Mouse (Mus musculus) MEL (cell line): ENCODE data around the gene Gm28042. TPM values are rescaled to one million over a fixed set of nuclear protein-coding genes. Genes with fewer than 3 reads are reported as not detected.

Experiments used
- DNase-seq: peaks from one replicate; pipeline ENCODE4 v3.0.0; 2011; ENCODE audit warnings: low read depth, low spot score
- H3K27ac ChIP-seq: 2 replicates; pipeline ENCODE4 v1.5.1; 2012; ENCODE audit warnings: low read depth, mild to moderate bottlenecking, control low read depth, low read length, moderate library complexity; ENCODE audit not compliant: control insufficient read depth
- H3K27me3 ChIP-seq, 2 experiments: fragments of 150-350 bp in 1 of 2; sonication (generic) in 1 of 2; 2 replicates each; pipeline ENCODE4 v1.6.1; 2012; ENCODE audit warnings: low read length in 2 of 2, mild to moderate bottlenecking in 2 of 2, improper control_type of control experiment in 1 of 2, moderate library complexity in 1 of 2; ENCODE audit not compliant: insufficient read depth in 2 of 2, control insufficient read depth in 1 of 2
- H3K36me3 ChIP-seq, 2 experiments: 2 replicates each; pipeline ENCODE4 v1.6.1; 2012 to 2014; ENCODE audit warnings: low read length in 2 of 2, improper control_type of control experiment in 1 of 2, inconsistent platforms in 1 of 2, mild to moderate bottlenecking in 1 of 2; ENCODE audit not compliant: insufficient read depth in 2 of 2, control insufficient read depth in 1 of 2
- H3K4me1 ChIP-seq, 2 experiments: fragments of 150-350 bp in 1 of 2; sonication (generic) in 1 of 2; 2 replicates each; pipeline ENCODE4 v1.6.1; 2012; ENCODE audit warnings: low read length in 2 of 2, improper control_type of control experiment in 1 of 2, mild to moderate bottlenecking in 1 of 2; ENCODE audit not compliant: insufficient read depth in 2 of 2, control insufficient read depth in 1 of 2
- H3K4me3 ChIP-seq, 2 experiments: fragments of 150-350 bp in 1 of 2; sonication (generic) in 1 of 2; 2 replicates each; pipeline ENCODE4 v1.5.1; 2012; ENCODE audit warnings: low read depth in 2 of 2, low read length in 2 of 2, mild to moderate bottlenecking in 2 of 2, moderate library complexity in 2 of 2, control low read depth in 1 of 2, improper control_type of control experiment in 1 of 2; ENCODE audit not compliant: control insufficient read depth in 1 of 2, insufficient read depth in 1 of 2
- H3K79me2 ChIP-seq: 2 replicates; pipeline ENCODE4 v1.6.1; 2012; ENCODE audit warnings: mild to moderate bottlenecking, low read length, moderate library complexity; ENCODE audit not compliant: control insufficient read depth, poor library complexity, insufficient read depth
- H3K9ac ChIP-seq: 2 replicates; pipeline ENCODE4 v1.6.1; 2012; ENCODE audit warnings: low read depth, mild to moderate bottlenecking, control low read depth, low read length, moderate library complexity; ENCODE audit not compliant: control insufficient read depth, poor library complexity, severe bottlenecking
- H3K9me3 ChIP-seq: fragments of 150-350 bp; sonication (generic); replicated peaks from 2 replicates; pipeline ENCODE4 v1.6.1; 2012; ENCODE audit warnings: mild to moderate bottlenecking, low read length, improper control_type of control experiment, moderate library complexity; ENCODE audit not compliant: insufficient read depth
- BHLHE40 ChIP-seq: IDR thresholded peaks from 2 replicates; pipeline ENCODE4 v1.6.1; 2012; ENCODE audit warnings: low read depth, mild to moderate bottlenecking, inconsistent platforms, low read length, improper control_type of control experiment, borderline replicate concordance
- CHD1 ChIP-seq: IDR thresholded peaks from 2 replicates; pipeline ENCODE4 v1.6.1; 2012; ENCODE audit warnings: low read depth, mild to moderate bottlenecking, inconsistent platforms, low read length, improper control_type of control experiment
- CHD2 ChIP-seq: IDR thresholded peaks from 2 replicates; pipeline ENCODE4 v1.6.1; 2011; ENCODE audit warnings: low read length, improper control_type of control experiment
- CTCF ChIP-seq, 3 experiments: IDR thresholded peaks in 2 of 3; conservative IDR thresholded peaks in 1 of 3; 2 replicates each; pipeline ENCODE4 v1.5.1; 2011 to 2012; ENCODE audit warnings: low read length in 3 of 3, low read depth in 2 of 3, mild to moderate bottlenecking in 2 of 3, improper control_type of control experiment in 1 of 3, inconsistent platforms in 1 of 3, mixed read lengths in 1 of 3, moderate library complexity in 1 of 3; ENCODE audit not compliant: control insufficient read depth in 1 of 3, insufficient read depth in 1 of 3, poor library complexity in 1 of 3, severe bottlenecking in 1 of 3
- E2F4 ChIP-seq: IDR thresholded peaks from 2 replicates; pipeline ENCODE4 v1.6.1; 2011; ENCODE audit warnings: low read depth, low read length, improper control_type of control experiment, borderline replicate concordance
- ELF1 ChIP-seq: IDR thresholded peaks from 2 replicates; pipeline ENCODE4 v1.6.1; 2014; ENCODE audit warnings: low read depth, mild to moderate bottlenecking, inconsistent platforms, low read length, improper control_type of control experiment, moderate library complexity
- MYB ChIP-seq: IDR thresholded peaks from 2 replicates; pipeline ENCODE4 v1.6.1; 2011; ENCODE audit warnings: mild to moderate bottlenecking, low read depth, low read length, improper control_type of control experiment
- MYC ChIP-seq: IDR thresholded peaks from 2 replicates; pipeline ENCODE4 v1.6.1; 2011; ENCODE audit warnings: low read depth, mild to moderate bottlenecking, low read length, improper control_type of control experiment, moderate library complexity
- NRF1 ChIP-seq: IDR thresholded peaks from 2 replicates; pipeline ENCODE4 v1.6.1; 2014; ENCODE audit warnings: low read depth, mild to moderate bottlenecking, inconsistent platforms, low read length, improper control_type of control experiment, moderate library complexity; ENCODE audit not compliant: poor library complexity, insufficient read depth, severe bottlenecking
- POLR2A ChIP-seq, 2 experiments: IDR thresholded peaks; 2 replicates each; pipeline ENCODE4 v1.6.1; 2011 to 2012; ENCODE audit warnings: low read length in 2 of 2, mild to moderate bottlenecking in 2 of 2, control low read depth in 1 of 2, improper control_type of control experiment in 1 of 2, low read depth in 1 of 2, moderate library complexity in 1 of 2; ENCODE audit not compliant: control insufficient read depth in 1 of 2, insufficient read depth in 1 of 2, poor library complexity in 1 of 2
- POLR2AphosphoS2 ChIP-seq: IDR thresholded peaks from 2 replicates; pipeline ENCODE4 v1.6.1; 2011; ENCODE audit warnings: low read length, improper control_type of control experiment
- RAD21 ChIP-seq: IDR thresholded peaks from 2 replicates; pipeline ENCODE4 v1.6.1; 2011; ENCODE audit warnings: mild to moderate bottlenecking, low read depth, low read length, improper control_type of control experiment
- SMC3 ChIP-seq: IDR thresholded peaks from 2 replicates; pipeline ENCODE4 v1.6.1; 2011; ENCODE audit warnings: low read depth, low read length, improper control_type of control experiment
- TBP ChIP-seq: IDR thresholded peaks from 2 replicates; pipeline ENCODE4 v1.8.0; 2011; ENCODE audit warnings: low read depth, low read length, improper control_type of control experiment
- ZC3H11A ChIP-seq: IDR thresholded peaks from 2 replicates; pipeline ENCODE4 v1.6.1; 2012; ENCODE audit warnings: low read depth, mild to moderate bottlenecking, inconsistent platforms, low read length, improper control_type of control experiment
- ZKSCAN1 ChIP-seq: IDR thresholded peaks from 2 replicates; pipeline ENCODE4 v1.6.1; 2012; ENCODE audit warnings: low read depth, mild to moderate bottlenecking, inconsistent platforms, low read length, improper control_type of control experiment, moderate library complexity
- ZMIZ1 ChIP-seq: IDR thresholded peaks from 2 replicates; pipeline ENCODE4 v1.6.1; 2012; ENCODE audit warnings: low read depth, mild to moderate bottlenecking, inconsistent platforms, low read length, improper control_type of control experiment, moderate library complexity
- ZNF384 ChIP-seq: IDR thresholded peaks from 2 replicates; pipeline ENCODE4 v1.6.1; 2012; ENCODE audit warnings: low read depth, mild to moderate bottlenecking, inconsistent platforms, low read length, improper control_type of control experiment
- polyA plus RNA-seq, 2 experiments: library from polyadenylated mRNA; stranded (reverse) in 1 of 2; unstranded in 1 of 2; fragments of >175 nt in 1 of 2; fragments of >200 nt in 1 of 2; gene quantifications; 2 replicates each; pipeline versions ENCODE4 v1.2.1 to v1.2.4; 2012; ENCODE audit warnings: low replicate concordance in 2 of 2, low read depth in 1 of 2; ENCODE audit not compliant: insufficient read length in 2 of 2, insufficient read depth in 1 of 2, missing spikeins in 1 of 2
- total RNA-seq: library from RNA; depleted of rRNA; stranded (reverse); fragments of 300-350 nt; gene quantifications from 2 replicates; pipeline ENCODE4 v1.2.3, GENCODE M21; 2012

Gene Gm28042
- total and polyA plus RNA-seq, 3 experiments: 0.96 to 1.7 TPM; not detected in 1

DNA sequence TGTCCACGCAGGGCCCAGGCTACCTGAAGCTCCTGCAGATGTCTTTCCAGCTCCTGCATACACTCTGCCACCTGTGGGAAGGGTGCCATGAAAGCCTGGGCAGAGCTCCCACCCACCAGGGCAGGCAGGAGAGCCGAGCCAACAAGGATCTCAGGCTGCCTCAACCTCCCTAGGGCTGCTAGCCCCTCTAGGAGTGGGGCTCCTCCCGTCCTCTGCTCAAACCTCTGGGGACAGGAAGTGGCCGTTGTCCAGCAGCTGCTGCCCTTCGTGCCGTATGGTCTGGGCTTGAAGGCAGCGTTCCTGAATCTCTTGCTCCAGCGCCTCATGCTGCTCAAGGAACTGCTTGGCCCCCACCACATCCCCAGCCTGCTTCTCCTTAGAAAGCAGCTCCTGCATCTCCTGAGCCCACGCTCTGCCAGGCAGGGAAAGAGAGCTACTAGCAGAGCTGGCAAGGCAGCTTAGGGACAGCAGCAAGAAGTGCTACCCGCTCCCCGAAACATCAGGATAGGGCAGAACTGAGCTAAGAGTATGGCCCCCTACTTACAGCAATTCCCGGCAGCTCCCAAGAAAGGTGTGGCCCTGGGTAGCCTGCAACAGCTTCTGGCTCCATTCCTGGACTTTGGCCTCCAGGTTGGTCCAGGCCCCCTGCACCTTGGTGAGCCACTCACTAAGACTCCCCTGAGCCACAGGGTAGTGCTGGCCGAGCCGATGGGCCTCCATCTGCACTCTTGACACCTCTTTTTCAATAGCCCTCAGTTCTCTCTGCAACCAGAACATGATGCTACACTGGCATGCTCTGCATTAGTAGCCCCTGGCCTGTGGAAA is 19.4 kb downstream of the Gm28042 start:
- Histone ChIP-seq H3K27me3 (no peaks in the 10 kb centered on the region; a peak in 1 of 4 replicates), H3K79me2 (no peaks in the 10 kb centered on the region), H3K4me1 (no peaks in the 10 kb centered on the region; a peak in 1 of 4 replicates), H3K9ac (no peak overlapping the region), H3K9me3 (no peaks in the 10 kb centered on the region), H3K27ac (no peak overlapping the region), H3K4me3 (no peak overlapping the region), H3K36me3 (no peaks in the 10 kb centered on the region)
- TF ChIP-seq ZKSCAN1 (no peak), ZMIZ1 (no peak), MYC (no peak), MYB (no peak), ZC3H11A (no peak), ELF1 (no peak), E2F4 (no peak), TBP (no peak)
- DNase-seq: no peak

DNA sequence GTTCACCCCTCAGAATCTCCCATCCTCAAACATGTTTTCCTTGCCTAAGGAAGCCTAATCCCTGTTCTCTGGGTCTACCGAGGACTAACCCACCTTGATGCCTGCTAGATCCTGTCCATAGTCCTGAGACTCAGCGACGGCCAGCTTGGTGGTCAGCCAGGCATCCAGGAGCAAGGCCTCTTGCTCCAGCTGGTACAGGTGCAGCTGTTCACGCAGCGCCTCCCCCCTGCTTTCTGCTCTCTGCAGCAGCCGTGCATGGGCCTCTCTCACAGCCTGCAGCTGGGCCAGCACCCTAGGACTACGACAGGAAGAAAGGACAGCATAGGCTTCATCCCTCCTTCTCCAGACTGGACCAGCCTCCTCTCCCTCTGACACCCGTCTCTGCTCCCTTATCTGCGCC is 20.9 kb downstream of the Gm28042 start:
- no peaks in the 10 kb centered on the region for H3K36me3 ChIP-seq
- no peaks in the 10 kb centered on the region for H3K9me3 ChIP-seq
- H3K4me3 ChIP-seq: no peak overlapping the region
- H3K79me2 ChIP-seq: no peaks in the 10 kb centered on the region
- no peak for TF ChIP-seq POLR2A (IDR thresholded peaks at IDR 0.05; ENCODE audit: control insufficient read depth in 1 of 2, insufficient read depth in 1 of 2, low read depth in 1 of 2, low read length in 2 of 2, poor library complexity in 1 of 2)
- no peak for TF ChIP-seq NRF1
- TF ChIP-seq, all 39 proteins: peak for 0
- Histone ChIP-seq H3K27me3 (no peaks in the 10 kb centered on the region; a peak in 1 of 4 replicates), H3K27ac (no peak overlapping the region), H3K9ac (no peak overlapping the region), H3K4me1 (no peaks in the 10 kb centered on the region; a peak in 1 of 4 replicates)
- no peak for DNase-seq

DNA sequence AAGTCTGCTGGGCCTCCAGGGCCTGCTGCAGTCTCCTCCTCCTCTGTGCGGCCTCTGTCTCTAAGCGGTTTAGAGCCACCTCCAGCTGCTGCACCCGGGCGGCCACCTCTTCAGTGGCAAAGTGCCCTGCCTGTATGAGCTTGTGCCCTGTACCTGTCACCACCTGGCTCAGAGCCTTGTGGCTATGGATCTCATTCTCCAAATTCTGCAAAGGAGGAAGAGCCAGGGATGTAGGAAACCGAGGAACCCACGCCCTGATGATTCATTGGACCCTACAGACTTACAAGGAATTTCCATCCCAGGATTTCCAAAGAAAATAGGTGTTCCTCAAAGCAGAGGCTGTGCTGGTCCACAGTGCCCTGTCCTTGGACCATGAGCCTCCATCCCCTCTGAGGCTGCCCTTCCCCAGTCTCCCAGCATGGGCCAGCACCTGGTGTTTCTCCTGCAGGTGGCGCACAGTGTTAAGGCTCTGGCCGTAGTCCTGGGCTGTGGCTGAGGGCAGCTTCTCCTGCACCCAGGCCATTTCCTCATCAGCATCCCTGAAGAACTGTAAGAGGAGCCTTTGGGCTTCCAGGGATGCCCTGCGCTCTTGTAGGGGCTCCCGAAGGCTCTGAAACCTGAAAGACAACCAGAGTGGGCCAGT is 22.5 kb downstream of the Gm28042 start:
- Histone ChIP-seq H3K27ac (no peak overlapping the region), H3K36me3 (no peaks in the 10 kb centered on the region), H3K4me3 (no peak overlapping the region), H3K9ac (no peak overlapping the region), H3K27me3 (no peaks in the 10 kb centered on the region; a peak in 1 of 4 replicates), H3K9me3 (no peaks in the 10 kb centered on the region), H3K79me2 (no peaks in the 10 kb centered on the region), H3K4me1 (no peaks in the 10 kb centered on the region; a peak in 1 of 4 replicates)
- TF ChIP-seq CHD2 (no peak), CTCF (IDR thresholded peaks at IDR 0.05 in 2 of 3, conservative IDR thresholded peaks at IDR 0.05 in 1 of 3; ENCODE audit: control insufficient read depth in 1 of 3, insufficient read depth in 1 of 3, low read depth in 2 of 3, low read length in 3 of 3, poor library complexity in 1 of 3, severe bottlenecking in 1 of 3) (peak in 2 of 3 experiments; percentile 57 to 62; a peak in 5 of 6 replicates), ZNF384 (no peak), CHD1 (no peak), RAD21 (peak; percentile 31), SMC3 (peak; percentile 54), TBP (no peak), POLR2AphosphoS2 (no peak), BHLHE40 (no peak), ZC3H11A (0 out of 2 replicates have a peak, but pooled peaks have one; percentile 14)
- DNase-seq: no peak
